Mouse (Mus musculus): ENCODE results near the gene Tacc2.
A peak's percentile ranks its signal among the peaks of the same experiment; 100 is the strongest.

The Tacc2 gene

GRCm38 (mm10) chr7:130726724-130727422 lies 149.6 kb downstream of the Tacc2 start:
- no peak for DNase-seq (ENCODE audit: low spot score)

GRCm38 (mm10) chr7:130727560-130727959 lies 150.3 kb downstream of the Tacc2 start:
- DNase-seq (ENCODE audit: low spot score) = no peak

GRCm38 (mm10) chr7:130731792-130732191 lies 154.6 kb downstream of the Tacc2 start:
- DNase-seq (ENCODE audit: low spot score) = no peak

- no peak for DNase-seq (ENCODE audit: low spot score)
Measured at GRCm38 (mm10) chr7:130732908-130733307, 155.7 kb downstream of the Tacc2 start.

GRCm38 (mm10) chr7:130733423-130733822 lies 156.2 kb downstream of the Tacc2 start:
- DNase-seq (ENCODE audit: low spot score) = no peak

GRCm38 (mm10) chr7:130734195-130734787 lies 157.1 kb downstream of the Tacc2 start:
- DNase-seq (ENCODE audit: low spot score) = no peak

GRCm38 (mm10) chr7:130741099-130741498 lies 163.9 kb downstream of the Tacc2 start:
- DNase-seq (ENCODE audit: low spot score) = no peak

- DNase-seq (ENCODE audit: low spot score) = no peak
Measured at GRCm38 (mm10) chr7:130743239-130744025, 166.2 kb downstream of the Tacc2 start.

GRCm38 (mm10) chr7:130749165-130749564 lies 171.9 kb downstream of the Tacc2 start:
- DNase-seq (ENCODE audit: low spot score) = no peak

- DNase-seq (ENCODE audit: low spot score) = peak; percentile 76
Measured at GRCm38 (mm10) chr7:130750752-130751490, 173.7 kb downstream of the Tacc2 start.

- DNase-seq (ENCODE audit: low spot score) = no peak
Measured at GRCm38 (mm10) chr7:130751678-130752077, 174.4 kb downstream of the Tacc2 start.

GRCm38 (mm10) chr7:130754790-130755189 lies 177.6 kb downstream of the Tacc2 start:
- DNase-seq (ENCODE audit: low spot score) = peak; percentile 82

- DNase-seq (ENCODE audit: low spot score) = no peak
Measured at GRCm38 (mm10) chr7:130756343-130756835, 179.2 kb downstream of the Tacc2 start.

- DNase-seq (ENCODE audit: low spot score) = no peak
Measured at GRCm38 (mm10) chr7:130757326-130757865, 180.2 kb downstream of the Tacc2 start.

GRCm38 (mm10) chr7:130762071-130762897 lies 185.0 kb downstream of the Tacc2 start:
- peak; percentile 76 for DNase-seq (ENCODE audit: low spot score)

- no peak for DNase-seq (ENCODE audit: low spot score)
Measured at GRCm38 (mm10) chr7:130764160-130764559, 186.9 kb downstream of the Tacc2 start.

GRCm38 (mm10) chr7:130766411-130767170 lies 189.4 kb downstream of the Tacc2 start:
- DNase-seq (ENCODE audit: low spot score) = no peak

- DNase-seq (ENCODE audit: low spot score) = no peak
Measured at GRCm38 (mm10) chr7:130768151-130768550, 190.9 kb downstream of the Tacc2 start.

GRCm38 (mm10) chr7:130770707-130771106 lies 193.5 kb downstream of the Tacc2 start:
- peak; percentile 86 for DNase-seq (ENCODE audit: low spot score)

All from MN1 (cell line).